Mouse (Mus musculus): ENCODE data around the gene Kcnj6. TPM values are rescaled to one million over a fixed set of nuclear protein-coding genes. Genes with fewer than 3 reads are reported as not detected.

Kcnj6 gene
- not detected in 2 replicates for polyA plus RNA-seq (2015; fragmentation: Nextera tagmentation; extraction: Ambion mirVana)

DNA sequence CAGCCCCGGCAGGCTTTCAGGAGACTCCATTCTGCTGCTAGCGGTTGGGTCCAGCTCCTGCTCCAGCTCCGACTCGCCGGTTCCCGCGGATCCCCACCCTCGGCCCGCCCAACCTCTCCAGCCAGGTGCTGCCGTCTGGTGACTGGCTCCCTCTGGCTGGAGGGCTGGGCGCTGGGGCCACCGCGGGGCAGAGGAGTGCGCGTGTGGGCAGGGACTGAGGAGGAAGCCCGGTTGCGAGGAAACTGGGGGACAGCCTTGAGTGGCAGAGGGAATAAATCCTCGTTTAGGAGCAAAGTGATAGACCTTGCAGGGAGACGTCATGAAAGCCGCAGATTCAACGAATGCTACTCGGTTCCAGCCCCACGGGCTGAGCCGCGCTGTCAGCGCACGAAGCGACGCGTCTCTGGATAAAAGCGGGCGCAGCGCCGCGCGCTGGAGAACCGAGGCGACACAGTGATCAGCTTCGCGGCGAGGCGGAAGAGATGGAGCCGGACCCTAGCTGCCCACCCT lies at the start of gene Kcnj6:
Gene Kcnj6, minus strand, starts transcription at position 362 of the 510 bp plus-strand sequence.
- no peak for DNase-seq (ENCODE audit: low spot score)

DNA sequence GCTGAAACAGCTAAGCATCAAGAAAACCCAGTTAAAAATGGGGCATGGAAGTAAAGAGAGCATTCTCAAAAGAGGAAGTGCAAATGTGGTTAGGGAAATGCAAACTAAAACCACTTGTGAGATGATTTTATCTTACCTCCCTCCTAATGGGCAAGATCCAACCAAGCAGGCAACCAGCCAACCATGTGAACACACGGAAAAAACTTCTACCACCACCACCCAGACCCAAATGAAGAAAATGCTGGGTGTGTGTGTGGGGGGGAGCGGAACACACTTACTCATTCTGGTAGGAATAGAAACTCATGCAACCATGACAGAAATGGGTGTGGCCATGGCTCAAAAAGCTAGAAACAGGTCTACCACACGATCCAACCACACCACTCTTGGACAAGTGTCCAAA lies 12.4 kb upstream of the Kcnj6 start:
- no peak for DNase-seq (ENCODE audit: low spot score)

DNA sequence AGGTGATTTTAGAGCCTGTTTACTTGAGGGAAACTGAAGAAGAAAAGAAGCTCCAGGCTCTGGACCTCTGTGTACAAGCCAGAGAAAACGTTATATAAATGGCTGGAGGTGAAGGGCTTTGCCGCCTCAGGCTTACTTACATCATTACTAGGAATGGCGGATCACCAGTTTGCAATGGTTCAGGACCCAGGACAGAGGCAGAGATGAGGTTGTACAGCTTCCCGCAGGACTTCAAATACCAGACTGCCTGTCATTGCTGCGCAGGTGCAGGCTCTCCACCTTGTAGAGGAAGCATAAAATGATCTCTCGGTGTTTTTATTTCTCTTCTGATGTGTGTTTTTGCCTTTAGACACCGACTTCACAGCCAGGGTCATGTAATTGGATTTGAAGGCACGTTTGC lies 7.1 kb upstream of the Kcnj6 start:
- no peak for DNase-seq (ENCODE audit: low spot score)

GRCm38 (mm10) chr16:94999551-94999950 lies 2.0 kb upstream of the Kcnj6 start:
- DNase-seq (ENCODE audit: low spot score) = no peak

DNA sequence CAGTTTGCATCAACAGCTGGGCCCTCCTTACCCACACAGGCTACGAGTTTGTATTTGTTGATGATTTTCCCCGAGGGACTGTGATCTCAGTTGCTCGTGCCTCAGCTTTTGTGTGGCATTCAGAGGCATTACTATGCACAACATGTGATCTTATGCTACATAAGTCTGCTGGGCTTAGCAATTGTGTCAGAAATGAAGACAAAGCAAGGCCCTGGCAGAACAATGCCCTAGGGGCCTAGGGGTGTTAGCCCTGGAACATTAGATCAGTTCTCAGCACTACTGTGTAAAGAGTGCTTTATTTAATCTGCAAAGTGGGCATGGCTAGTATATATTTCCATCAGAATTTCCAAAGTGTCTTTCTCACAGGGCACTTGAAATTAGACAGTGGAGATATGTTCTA lies 1.5 kb upstream of the Kcnj6 start:
- DNase-seq (ENCODE audit: low spot score) = no peak

DNA sequence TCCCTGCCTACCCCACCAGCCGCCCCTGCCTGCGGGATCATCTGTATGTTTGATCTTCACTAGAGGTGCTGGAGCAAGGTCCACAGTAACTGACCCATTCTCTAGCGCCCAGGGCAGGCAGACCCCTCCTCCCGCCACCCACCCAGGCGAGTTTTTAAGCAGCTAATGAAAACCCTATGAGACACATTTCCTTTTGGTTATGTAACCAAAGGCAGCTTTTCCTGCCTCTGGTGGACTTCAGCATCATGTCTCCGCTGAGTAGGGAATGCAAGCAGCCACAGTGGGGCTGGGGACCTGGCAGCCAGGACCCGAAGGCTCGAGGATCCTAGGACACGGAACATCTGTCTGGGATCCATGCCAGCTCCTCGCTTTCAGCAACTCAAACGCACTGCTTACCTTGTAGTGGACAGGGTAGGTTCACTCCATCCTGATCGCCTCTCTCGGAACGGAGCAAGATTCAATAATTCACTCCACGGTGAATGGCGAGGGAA lies 665 bp downstream of the Kcnj6 start:
- no peak for DNase-seq (ENCODE audit: low spot score)

DNA sequence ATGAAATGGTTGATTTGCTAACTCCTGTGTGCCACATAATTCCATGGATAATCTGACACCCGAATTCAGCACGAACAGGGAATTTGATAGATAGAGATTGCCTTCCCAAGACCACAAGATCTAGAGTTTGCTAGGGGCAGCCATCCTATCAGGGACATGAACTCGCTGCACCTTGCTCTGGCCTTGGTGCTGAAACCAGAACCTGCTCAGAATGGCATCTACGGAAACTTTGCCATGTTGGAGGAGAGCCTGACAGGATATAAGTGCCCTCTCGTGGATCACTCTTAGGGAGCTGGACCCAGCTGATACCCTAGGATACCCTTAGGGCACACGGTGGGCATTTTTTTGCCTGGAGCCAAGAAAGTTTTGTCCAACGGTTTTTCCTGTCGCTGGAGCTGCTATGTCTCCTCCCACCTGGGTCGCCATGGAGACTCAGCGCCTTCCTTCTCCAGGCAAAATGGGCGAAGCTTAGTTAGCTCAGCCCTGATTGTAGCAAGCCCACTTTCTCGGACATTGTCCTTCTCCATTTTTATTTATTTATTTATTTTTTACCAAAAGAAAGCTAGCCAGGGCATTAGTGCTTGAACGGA lies 1.9 kb downstream of the Kcnj6 start:
- DNase-seq (ENCODE audit: low spot score) = no peak

DNA sequence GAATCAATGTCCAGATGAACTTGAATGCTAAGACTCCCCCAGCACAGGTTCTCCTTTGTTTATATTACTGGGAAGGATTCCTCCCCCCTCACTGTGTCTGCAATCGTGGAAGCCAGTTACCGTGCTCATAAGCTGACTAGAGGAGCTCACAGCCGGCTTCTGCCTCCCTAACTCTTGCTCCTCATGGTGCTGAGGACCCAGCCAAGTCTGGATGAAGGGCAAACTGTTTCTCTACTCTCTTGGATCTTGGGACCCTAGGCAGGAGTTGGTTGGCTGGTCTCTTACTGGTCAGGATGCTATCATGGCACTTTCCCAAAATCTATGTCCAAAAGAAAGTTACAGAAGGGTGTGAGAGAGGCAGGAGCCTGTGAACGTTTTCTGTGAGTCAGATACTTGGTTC lies 2.6 kb downstream of the Kcnj6 start:
- no peak for DNase-seq (ENCODE audit: low spot score)

GRCm38 (mm10) chr16:94994148-94994547 lies 3.4 kb downstream of the Kcnj6 start:
- no peak for DNase-seq (ENCODE audit: low spot score)

- DNase-seq (ENCODE audit: low spot score) = no peak
Observed at GRCm38 (mm10) chr16:94990114-94990513, 7.4 kb downstream of the Kcnj6 start.

DNA sequence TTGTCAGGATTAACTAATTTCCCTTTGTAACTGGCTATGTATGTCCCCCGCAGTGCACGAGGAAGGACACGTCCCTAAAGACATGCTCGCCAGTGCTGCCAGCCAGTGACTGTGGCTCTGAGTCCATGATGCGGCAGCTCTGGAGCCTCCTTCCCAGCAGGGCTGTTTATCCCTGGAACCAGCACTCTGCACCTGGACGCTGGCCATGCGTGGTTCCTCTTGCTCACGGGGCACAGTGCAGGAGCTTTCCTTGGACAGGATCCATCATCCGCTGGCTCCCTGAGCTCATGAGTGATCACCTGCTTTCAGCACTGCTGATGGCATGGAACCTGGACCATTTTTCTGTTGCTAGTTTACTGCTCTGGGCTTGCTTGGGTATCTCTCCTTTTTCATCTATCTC lies 10.8 kb downstream of the Kcnj6 start:
- no peak for DNase-seq (ENCODE audit: low spot score)

- DNase-seq (ENCODE audit: low spot score) = no peak
Observed at GRCm38 (mm10) chr16:94984263-94984662, 13.2 kb downstream of the Kcnj6 start.

- no peak for DNase-seq (ENCODE audit: low spot score)
Observed at GRCm38 (mm10) chr16:94980374-94980773, 17.1 kb downstream of the Kcnj6 start.

GRCm38 (mm10) chr16:94979499-94979898 lies 18.0 kb downstream of the Kcnj6 start:
- no peak for DNase-seq (ENCODE audit: low spot score)

DNA sequence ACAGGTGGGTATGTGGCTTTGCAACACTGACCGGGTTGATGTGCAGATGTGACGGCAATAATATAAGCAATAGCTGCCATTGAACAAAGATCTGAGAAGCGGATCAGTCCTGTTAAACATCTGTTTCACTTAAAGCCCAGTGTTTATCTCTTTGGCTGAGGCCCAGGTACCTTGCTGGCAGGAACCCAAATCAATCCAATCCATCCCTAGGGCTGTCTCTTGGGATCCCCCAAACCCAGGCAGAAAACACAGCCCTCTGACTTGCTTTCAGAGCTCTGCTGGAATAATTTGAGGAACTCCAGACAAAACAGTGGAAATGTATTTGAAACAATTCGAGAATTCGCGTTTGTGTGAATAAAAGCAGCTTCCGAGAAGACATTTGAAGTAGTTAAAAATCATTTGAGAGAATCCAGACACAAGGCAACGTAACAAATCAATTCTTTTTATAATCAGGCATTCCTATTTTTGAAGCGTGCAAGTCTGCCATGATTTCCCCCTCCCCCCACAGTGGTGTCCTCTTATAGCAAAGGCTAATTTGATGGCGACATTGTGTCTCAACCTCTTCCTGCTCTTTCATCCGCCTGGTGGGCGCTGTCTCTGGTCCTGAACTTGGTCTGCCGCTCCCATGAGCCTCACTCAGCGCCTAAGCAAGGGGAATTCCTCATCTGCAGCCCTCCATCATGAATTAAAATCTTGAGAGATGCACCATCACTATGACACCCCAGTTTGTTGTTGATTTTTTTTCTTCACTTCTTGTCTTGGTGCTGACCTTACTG lies 25.2 kb downstream of the Kcnj6 start:
- DNase-seq (ENCODE audit: low spot score) = peak; percentile 11

DNA sequence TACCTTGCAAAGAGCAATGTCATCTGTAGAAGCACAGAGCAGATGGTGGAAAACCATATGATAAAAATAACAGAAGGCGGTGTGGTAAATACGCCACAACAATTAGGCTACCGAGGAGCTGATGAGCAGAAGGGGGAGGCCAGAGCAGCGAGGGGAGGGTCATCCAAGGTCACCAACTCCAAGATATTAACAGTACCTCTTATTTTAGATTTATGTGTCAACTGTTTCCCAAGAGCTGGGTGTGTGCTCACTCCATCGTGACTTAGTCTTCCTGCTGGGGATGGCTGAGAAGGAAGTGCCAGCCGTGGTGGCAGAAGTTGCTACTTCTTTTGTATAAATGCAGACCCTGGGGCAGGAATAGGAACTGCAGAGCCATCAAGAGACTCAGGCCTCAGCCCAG lies 28.6 kb downstream of the Kcnj6 start:
- DNase-seq (ENCODE audit: low spot score) = no peak

DNA sequence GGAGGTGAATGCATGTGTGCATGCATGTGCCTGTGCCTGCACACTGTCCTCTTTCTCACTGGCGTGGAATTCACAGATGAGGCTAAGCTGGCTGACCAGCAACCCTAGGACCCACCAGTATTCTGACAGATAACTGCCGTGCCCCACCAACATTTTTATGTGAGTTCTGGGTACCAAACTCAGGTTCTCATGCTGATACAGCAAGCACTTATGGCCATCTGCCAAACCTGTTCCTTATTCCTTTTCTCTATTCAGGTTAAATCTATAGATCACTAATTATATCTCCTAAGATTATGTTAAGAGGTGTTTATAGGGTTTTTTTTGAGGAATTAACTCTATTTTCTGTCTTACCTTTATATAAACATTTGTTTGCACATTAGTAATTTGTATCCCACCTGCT lies 29.0 kb downstream of the Kcnj6 start:
- DNase-seq (ENCODE audit: low spot score) = no peak

DNA sequence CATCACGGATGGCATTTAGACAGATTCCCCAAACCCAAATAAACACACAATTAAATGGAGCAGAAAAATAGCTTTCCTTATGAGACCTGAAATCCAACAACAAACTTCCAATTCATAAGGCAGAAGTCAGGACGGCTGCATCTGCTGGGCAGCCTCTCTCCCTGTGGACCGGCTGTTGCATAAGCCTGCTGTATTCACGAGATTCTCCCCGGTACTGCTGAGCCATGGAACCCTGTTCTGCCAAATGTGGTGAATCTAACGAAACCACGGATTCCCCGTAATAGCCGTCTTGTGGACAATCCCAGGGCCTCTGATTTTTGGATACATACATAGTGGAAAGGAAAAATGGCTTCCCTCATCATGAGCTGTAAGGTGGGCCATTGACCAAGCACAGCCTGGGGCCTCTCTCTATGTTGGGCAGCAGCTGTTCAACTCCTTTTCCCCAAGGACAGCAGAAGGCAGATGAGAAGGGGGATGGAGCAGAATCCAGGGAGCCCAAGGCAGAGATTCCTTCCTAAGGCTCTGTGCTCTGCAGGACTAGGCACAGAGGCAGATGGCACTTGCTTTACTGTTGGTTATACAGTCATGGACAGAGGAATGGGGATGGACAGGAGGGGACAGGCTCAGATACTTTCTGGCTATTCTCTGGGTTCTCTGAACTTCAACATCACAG lies 40.2 kb downstream of the Kcnj6 start:
- DNase-seq (ENCODE audit: low spot score) = no peak

DNA sequence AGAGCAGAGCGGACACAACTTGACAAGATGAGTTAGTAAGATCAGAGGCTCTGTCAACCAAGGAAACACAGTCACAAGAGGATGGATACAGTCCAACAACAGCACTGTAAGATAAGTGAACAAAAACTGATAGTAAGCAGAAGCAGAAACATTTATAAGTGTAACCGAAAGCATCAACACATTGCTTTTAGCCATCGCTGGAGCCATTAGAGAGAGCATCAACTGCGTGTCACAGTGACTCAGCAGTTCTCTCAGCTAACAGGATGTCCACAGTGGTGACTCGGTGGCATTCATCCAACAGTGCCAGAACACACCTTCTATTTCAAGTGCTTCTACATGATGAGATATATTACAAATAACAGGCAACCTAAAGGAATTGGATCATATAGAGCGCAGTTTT lies 41.1 kb downstream of the Kcnj6 start:
- DNase-seq (ENCODE audit: low spot score) = no peak

DNA sequence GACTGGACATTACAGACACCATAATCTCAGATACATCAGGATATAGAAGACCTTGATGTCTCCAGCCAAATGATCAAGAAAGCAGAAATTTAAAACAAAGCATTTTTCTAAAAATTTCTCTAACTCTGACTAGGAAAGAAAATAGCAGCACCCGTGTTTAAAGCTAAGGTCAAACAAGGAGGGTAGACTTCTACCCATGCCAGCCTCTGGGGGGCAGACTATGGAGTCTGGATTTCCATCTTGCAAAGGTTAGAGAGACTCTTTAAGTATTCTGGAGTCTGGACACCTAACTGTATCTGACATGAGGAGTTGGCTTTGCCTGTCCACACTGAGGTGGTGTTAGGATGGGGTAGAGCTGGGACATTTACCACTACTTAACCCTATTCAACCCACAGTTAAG lies 44.2 kb downstream of the Kcnj6 start:
- DNase-seq (ENCODE audit: low spot score) = no peak

GRCm38 (mm10) chr16:94949172-94949571 lies 48.3 kb downstream of the Kcnj6 start:
- DNase-seq (ENCODE audit: low spot score) = no peak

- DNase-seq (ENCODE audit: low spot score) = no peak
Observed at GRCm38 (mm10) chr16:94946848-94947247, 50.7 kb downstream of the Kcnj6 start.
